Mouse (Mus musculus) granulocyte monocyte progenitor cell, adult 5-6 weeks (primary cell): Measurements from ENCODE around the gene Il1rap. TPM values are rescaled to one million over a fixed set of nuclear protein-coding genes. Genes with fewer than 3 reads are reported as not detected.

Experiments used
- ATAC-seq: replicated peaks from 2 replicates; pipeline ENCODE4 v1.8.0; 2016; ENCODE audit warnings: mild to moderate bottlenecking, moderate TSS enrichment, inconsistent platforms; ENCODE audit not compliant: poor library complexity, severe bottlenecking
- total RNA-seq, 2 experiments: library from RNA; stranded (forward) in 1 of 2; stranded (reverse) in 1 of 2; fragments of 200-712, 200-1000 nt in 1 of 2; fragments of >200 nt in 1 of 2; fragmentation: Nextera tagmentation in 1 of 2; gene quantifications; 2 replicates each; pipeline ENCODE4 v1.2.3; 2014 to 2017

Il1rap gene
- total RNA-seq, 2 experiments from 2014 or later = 12.8 to 18.9 TPM

DNA sequence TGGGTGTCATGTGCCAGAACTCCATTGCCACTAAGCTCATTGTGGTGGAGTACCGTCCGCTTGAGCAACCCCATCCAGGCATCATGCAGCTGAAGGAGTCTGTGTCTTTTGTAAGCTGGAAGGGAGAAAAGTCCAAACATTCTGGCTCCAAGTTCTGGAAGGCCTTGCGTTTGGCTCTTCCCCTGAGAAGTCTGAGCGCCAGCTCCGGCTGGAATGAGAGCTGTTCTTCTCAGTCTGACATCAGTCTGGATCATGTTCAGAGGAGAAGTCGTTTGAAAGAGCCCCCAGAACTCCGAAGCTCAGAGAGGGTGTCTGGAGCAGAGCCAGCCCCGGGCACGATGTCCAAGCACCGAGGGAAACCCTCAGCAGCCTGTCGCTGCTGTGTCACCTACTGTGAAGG lies 141.0 kb downstream of the Il1rap start:
- ATAC-seq = no peak

- ATAC-seq = peak; percentile 61
These were observed 142.6 kb downstream of the Il1rap start for GRCm38 (mm10) chr16:26723952-26724747.

- ATAC-seq = peak; percentile 83
These were observed 146.6 kb downstream of the Il1rap start for GRCm38 (mm10) chr16:26728139-26728538.

DNA sequence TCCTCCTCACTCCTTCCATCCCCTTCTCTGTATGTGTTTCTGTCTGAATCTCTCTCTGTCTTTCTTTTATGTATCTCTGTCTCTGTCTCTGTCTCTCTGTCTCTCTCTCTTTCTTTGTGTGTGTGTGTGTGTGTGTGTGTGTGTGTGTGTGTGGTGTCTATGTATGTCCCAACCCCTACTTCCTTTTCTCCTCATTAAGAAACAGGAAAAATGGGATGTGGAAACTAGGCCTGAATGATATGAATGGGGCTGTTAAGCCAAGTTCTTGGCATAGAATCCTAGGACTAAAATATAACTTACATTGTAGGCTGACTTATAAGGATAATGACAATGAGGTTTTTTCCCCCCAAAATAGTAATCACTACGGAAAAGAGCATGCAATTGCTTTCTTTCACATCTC lies 149.4 kb downstream of the Il1rap start:
- ATAC-seq = peak; percentile 44; the same call in 1 of the 2 replicates

- ATAC-seq = no peak
These were observed 151.1 kb downstream of the Il1rap start for GRCm38 (mm10) chr16:26732566-26732965.

GRCm38 (mm10) chr16:26755381-26756155 lies 174.1 kb downstream of the Il1rap start:
- ATAC-seq = no peak

DNA sequence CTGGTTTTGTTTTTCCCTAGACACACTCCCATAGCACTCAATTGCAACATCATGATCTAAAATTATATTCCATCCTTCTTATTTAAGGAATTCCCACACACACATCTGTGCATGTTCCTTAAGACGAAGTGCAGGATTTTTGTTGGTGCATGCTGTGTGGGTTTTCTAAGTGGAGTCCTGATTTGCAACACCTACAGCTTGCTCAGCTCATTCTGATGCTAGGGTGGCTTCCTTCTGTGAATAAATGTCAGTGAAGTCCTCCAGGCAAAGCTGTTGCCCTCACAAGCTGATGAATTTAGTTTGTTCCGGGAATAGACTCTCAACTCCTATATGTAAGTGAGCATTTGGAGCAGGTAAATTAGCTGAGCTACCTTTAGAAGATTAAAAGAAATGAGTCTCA lies 194.5 kb downstream of the Il1rap start:
- no peak for ATAC-seq

GRCm38 (mm10) chr16:26777132-26777531 lies 195.6 kb downstream of the Il1rap start:
- ATAC-seq = peak; percentile 42; the same call in 1 of the 2 replicates

Other genes with a start within 250 kb of the Il1rap start
- not detected in 2 replicates for gene Cldn1, start 209.9 kb upstream of the Il1rap start, total RNA-seq (2014; fragmentation: Nextera tagmentation)
- 0.62 TPM in 1 of 2 replicates, not detected in the other for gene Cldn1, start 209.9 kb upstream of the Il1rap start, total RNA-seq (2017)
- not detected in 2 replicates for gene Cldn16, start 118.6 kb upstream of the Il1rap start, total RNA-seq (2014; fragmentation: Nextera tagmentation)
- not detected in 2 replicates for gene Cldn16, start 118.6 kb upstream of the Il1rap start, total RNA-seq (2017)
- gene Tmem207, start 54.9 kb upstream of the Il1rap start, total RNA-seq (2014; fragmentation: Nextera tagmentation) = not detected in 2 replicates
- gene Tmem207, start 54.9 kb upstream of the Il1rap start, total RNA-seq (2017) = not detected in 2 replicates